Mouse (Mus musculus) layer of hippocampus, postnatal 36 days (tissue): ENCODE measurements at regions not wholly inside any gene's neighbourhood (a gene's known extent, or its start where the extent isn't known, plus 50 kb on each side); places are given as distances from the start of the nearest gene placed in this dataset.

Experiments used
- DNase-seq, 2 experiments: peaks; one replicate each; pipeline ENCODE4 v3.0.0; 2022

DNA sequence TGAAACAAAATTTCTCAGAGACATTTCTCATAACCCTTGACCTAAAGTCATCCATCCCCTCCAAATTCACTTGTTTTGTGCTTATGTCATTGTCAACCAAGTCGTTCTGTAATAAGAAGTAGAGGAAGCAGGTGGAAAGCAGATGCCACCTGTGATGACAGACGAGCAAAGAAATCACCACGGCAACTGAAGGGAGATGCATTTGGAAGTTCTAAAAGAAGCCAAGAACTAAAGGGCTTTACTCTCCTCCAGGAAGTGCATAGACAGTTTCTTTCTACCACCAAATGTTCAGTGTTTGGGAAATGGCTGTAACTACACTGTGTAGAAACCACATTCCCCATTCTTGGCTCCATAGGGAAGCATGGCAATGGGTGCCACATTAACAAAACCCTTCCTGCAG is 317.4 kb downstream of the Gm10184 start:
- no peak for DNase-seq

DNA sequence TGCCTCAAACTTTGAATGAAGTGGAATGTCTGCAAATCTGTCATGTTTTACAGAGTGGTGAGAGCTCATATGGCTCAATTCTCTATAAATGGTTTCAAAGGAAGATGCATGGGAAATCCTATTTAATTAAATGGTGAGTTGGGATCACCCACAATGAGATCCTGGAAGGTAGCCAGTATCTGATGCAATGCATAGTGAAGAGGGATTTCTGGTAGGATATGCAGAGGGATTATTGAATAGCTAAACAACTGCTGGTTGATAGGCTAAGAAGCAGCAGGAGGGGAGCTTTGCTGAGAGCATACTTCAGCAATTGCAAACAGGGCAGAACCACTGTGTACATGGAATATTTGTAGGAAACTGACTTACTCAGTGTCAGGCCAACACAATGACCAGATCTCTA is 350.7 kb downstream of the Gm10184 start:
- DNase-seq = no peak

DNA sequence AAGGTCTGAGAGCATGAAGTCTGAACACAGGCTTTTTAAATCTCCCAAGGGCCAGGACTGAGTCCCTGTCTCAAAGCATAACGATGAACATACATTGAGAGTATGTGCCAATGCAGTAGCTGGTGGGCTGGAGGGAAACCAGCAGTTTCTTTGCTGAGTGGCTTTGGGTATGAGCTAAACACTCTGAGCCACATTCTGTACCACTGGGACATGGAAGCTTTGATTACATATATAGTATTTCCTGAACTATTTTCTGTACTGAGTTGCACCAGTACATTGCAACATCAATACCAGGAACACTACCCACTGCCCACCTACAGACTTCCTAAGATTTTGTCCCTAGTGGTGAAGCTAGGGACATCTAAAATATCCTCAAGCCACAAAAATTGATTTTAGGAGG is 354.3 kb upstream of the Fshr start:
- DNase-seq = no peak

DNA sequence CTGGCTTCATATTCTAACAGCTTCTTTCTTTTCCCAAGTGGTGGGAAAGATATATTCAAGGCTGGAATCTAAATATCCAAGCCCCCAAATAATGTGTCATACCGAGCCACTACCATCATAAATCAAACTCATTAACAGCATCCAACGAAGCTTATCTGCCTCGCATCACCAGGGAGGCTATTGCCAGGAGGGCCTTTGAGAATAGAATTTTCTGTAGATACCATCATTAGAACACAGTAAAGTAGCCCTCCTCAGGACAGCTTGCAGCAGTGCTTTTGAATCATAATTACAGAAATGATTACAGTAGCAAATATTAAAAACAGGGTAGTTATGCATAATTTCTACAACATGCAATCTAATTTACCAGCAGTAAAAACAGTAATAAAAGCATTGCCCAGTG is 353.1 kb upstream of the Fshr start:
- no peak for DNase-seq

DNA sequence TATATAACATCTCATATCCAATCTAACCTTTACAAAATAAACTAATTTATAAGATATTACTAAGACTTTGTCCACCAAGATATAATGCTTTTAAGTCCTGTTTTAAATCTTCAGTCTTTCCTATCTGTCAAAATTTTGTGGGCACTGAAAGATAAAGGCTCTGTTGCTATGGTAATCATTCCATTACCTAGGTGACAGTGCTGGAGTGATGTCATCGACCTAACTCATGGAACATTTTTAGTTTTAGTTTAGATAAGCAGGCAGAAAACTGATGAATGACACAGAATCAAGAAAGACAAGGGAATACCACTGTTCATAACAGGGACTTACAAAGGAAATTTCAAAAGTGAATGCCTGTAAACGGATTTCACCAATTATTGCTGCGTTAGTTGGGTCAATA is 350.3 kb upstream of the Fshr start:
- no peak for DNase-seq

DNA sequence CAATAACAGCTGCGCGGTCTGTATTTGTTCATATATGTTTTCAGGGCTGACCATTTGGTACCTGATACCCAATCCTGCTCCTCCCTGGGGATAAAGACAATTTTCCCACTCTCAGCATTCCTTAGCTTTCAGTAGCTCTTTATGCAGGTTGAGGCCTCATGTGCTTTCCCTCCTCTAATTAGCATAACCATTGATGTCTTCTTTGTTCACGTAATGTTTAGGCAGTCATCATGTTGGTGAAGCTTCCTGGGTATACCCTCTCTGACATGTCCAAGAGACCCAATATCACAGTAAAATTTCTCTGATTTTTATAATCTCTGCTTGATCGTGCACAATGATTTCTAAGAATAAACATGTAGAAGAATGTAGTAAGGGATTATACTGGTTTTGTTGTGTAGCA is 321.4 kb upstream of the Fshr start:
- no peak for DNase-seq

DNA sequence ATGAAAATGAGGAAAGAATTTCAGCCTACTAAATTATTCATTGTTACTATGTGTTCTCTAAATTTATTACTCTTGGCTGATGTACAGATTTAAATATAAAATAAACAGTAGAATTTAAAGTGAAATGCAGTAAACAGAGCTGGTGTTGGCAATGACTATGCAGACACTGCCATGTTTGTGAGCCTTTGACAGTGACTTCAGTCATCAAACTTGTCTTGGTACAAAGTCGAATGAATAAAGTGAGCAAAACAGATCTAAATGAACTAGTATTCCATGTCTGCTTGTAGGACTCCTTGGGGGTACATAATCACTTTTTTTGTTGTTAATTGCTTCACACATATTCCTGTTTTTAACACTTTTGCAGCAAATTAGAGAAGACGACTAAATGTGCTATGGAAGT is 318.9 kb upstream of the Fshr start:
- DNase-seq = no peak

DNA sequence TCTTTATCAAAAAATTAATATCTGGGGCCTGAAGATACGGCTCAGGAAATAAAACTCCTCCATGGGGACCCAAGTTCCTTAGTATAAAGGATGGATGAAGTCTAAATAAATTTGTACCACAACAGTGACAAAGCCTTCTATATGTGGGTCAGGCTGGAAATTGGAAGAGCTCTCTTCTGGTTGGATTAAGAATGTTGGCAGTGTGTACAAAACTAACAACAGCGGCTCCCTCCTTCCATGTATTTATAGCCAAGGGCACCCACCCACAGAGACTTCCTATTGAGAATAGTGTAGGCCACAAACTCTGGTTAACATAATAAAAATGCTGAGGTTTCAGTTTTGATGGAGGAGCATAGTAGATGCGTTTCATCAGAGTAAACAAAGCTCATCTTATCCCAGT is 304.8 kb upstream of the Fshr start:
- no peak for DNase-seq

DNA sequence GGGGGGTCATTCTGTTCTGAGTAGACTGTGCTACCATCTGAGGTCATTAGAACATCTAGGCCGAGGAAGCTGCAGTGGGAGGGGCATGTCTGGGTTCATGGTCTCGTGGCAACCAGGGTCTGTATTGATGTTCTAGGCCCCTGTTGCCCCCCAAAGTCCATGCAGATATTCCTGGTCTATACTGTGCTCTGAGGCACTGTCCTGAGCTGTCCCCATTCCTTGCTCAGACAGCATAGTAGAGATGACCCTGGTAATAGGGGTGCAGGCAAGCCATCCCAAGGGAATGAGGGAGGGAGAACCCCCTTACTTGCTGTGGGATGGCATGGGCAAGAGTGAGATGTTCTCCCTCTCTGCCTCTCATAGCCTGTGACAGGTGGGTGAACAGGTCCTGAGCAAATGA is 293.1 kb upstream of the Fshr start:
- no peak for DNase-seq

DNA sequence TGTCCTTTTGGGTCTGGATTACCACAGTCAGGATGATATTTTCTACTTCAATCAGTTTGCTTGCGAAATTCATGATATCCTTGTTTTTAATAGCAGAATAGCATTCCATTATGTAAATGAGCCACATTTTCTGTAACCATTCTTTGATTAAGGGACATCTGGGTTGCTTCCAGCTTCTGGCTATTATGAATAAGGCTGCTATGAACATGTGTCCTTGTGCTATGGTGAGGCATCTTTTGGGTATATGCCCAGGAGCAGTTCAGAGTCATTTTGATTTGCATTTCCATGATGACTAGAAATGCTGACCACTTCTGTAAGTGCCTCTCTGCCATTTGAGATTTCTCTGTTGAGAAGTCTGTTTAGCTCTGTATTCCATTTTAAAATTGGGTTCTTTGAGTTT is 266.0 kb upstream of the Fshr start:
- DNase-seq = no peak

DNA sequence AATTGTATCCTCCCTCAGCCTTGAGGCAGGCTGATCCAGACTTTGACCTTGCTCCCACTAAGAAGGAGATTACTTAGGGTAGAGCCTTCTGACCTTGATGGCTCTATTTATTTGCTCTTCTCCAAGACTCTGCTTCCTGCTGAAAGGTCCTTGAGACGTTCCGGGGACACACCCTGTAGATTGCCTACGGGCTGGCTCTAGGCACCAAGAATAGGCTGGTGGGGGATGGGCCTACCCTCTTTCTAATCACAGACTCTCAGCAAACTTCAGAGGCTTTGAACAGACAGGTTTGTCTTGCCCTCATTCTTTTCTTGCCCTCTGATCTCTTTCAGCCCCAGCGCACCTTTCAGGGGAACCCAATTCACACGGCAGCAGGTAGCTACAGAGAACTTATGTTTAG is 265.4 kb upstream of the Fshr start:
- DNase-seq = no peak

DNA sequence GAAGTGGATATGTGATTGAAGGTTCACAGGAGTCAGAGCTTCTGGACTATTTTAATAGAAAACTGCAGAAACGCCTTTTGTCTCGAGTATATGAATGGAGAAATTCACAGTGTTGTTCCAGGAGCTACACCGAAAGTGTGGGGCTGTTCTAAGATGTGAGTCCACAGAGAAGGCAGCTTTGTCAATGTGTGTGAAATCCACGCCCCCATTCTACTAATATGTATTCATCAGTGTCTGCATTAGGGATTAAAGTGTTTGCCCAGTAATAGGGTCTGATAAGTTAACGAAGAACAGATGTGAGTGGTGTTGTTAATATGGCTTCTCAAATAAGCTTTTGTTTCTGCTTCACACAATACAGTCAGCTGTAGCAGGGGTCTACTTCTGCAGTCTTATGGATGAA is 260.0 kb upstream of the Fshr start:
- no peak for DNase-seq

DNA sequence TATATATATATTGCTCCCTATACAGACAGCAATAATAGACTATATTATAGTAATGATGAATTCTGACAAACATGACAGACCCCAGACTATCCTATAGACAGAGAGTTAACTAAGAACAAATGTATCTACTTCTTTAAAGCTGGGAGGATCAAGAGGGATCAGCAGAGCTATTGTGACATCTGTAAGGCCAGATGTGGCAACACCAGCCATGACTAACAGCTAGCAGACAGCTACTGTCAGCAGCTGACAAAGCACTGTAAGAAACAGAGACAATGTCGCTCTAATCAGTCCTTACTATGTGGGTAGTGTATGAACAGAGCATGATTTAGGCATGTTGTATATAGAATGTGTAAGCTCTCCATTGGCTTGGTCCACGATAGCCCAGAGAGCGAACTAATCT is 253.8 kb upstream of the Fshr start:
- DNase-seq = no peak

DNA sequence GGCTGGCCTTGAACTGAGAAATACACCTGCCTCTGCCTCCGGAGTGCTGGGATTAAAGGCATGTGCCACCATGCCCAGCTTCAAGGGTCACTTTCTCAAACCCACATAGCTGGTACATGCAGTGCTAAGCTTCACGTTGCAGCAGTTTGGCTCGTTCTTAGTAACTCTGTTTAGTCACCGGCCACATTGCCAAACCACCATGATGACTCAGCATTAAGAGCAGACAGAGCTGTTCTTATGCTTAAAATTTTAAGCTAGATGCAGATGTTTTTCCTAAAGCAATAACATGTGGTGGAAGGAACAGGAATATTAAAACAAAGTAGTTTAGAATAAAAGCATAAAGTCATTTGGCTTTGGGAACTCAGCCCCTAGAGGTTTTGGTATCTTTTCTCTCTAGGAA is 250.2 kb upstream of the Fshr start:
- no peak for DNase-seq

DNA sequence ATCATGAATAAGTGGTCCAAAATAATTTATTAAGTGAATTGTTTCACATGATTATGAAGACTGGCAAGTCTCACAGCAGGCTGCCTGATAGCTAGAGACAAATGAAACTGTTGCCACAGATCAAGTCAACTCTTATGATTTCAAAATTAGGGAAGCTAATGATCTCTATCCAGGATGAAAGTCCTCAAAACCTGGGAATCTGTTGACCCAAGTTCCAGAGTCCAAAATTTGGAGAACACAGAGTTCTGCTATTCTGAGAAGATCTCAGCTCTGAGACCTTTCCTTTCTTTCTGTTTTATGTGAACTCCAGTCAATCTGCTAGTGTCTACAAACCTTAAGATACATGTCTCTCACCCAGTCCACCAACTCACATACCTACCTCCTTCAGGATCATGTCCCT is 248.9 kb upstream of the Fshr start:
- DNase-seq = no peak

DNA sequence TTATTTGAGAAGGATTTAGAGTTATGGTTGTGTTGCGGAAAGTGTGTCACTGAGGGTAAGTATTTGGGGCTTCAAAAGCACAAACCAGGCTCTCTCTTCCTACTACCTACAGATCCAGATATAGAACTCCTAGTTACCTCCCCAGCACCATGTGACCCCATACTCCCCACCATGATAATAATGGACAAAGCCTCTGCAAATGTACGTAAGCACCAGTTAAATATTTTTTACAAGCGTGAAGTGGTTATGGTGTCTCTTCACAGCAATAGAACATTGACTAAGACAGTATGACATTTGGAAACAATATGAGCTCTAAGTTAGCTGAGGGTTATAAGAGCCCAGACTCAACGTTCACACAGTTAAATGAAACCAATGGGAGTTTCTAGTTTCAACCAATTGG is 233.8 kb upstream of the Fshr start:
- DNase-seq = no peak

DNA sequence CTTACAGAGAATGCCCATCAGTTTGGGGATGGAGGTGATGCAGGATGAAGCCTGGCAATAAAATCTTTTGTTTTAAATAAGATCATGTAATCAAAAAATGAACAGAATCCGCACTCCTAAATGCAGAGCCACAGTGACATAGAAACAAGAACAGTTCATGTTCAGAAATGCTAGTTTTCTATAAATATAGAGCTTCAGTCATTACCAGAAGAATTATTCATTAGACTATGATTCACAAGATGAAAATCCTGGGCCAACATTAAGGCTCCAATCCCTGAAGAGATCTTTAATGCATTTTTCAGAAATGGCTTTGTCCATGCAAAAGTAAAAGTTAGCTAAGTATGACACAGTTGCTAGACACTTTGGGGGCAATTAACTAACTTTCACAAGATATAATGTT is 209.6 kb upstream of the Fshr start:
- no peak for DNase-seq

DNA sequence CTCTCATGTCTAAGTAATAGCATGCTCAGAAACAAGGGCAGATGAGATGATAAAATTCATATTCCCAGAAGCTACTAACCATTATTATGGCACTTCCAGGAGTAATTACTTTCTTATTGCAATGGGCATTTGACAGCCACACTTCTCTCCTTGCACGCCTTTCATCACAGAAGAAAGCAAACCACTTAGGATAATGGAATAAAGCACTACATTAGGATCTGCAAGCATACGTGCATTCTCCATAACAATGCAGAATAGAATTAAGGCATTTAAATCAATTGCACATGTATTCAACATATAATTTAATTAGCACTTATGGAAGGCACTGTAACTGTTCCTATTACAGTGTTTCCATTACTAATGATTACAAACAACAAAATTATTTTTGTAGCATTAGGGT is 205.1 kb upstream of the Fshr start:
- no peak for DNase-seq

DNA sequence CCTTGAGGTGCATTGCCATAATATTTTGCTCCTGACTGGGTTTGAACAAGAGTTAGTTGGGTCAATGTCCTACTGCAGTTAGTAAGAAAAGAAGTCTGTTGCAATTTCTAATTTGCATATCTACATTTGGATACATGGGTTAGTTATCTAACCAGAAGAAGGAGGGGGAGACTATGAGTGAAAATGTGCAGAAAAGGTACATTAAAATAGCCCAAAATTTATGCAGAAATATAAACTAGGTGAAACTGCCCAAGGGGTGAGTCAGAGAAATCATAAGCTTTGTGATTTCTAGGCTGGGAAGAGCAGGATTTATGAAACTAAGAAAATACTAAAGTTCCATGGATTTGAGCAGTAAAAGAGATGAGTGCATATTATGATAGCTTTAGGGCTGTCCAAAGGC is 156.8 kb upstream of the Fshr start:
- no peak for DNase-seq

DNA sequence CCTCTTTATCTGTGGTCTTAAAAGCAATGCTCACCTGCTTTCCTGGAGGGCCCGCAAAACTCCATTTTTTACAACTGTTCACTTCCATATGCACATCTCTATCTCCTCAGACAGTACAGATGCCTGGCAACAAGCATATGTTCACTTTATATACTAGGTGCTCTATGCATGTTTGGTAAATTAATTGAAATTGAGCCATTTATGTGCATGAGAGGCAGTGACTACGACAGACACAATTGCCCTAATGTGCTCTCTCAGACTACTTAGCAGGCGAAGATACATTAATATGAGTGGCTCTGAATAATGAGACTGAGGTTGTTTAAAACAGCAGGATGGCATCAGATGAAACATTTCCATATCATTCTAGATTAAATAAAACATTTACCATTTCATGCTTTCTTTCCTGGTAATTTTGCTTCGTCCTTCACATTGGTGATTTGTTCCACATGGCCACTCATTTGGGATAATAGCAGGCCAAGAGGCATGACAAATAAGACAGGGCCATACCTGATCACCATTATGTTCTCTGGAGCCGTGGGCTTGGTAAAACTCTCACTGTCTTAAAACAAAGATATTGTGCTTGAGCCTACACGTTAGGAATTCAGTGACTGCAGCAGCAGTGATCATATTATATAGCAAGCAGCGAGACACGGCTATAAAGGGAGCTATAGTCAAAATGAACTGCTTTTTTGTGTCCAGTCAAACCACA is 140.2 kb upstream of the Fshr start:
- DNase-seq = no peak

DNA sequence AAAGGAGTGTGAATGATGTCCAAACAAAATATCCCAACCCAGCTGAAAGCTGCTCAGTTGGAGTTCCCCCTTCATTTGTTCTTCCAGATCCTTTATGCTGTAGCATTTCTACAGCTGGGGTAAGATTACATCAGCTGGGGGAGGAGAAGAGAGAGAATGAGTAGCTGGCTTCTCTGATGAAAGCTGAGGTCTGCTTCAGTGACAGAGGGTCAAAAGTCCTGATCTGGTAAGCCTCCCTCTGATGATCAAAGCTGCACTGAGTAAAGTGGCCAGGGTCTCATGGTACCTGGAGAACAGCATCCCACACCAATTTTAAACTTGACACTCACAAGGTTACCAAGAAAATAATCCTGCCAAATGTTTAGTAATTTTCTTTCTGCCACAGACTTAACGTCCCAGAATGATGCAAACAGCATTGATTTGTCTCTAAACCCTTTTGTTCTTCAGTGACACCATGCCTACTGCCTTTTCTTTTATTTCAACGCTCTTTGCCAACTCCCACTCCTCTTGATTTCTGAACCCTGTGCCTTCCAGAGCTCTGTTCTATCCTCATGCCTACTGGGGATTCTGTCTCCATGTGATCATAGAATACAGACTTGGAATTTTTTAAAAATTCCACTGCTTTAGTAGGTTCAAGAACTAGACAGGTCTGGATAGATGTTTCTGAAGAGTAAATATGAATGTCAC is 119.3 kb upstream of the Fshr start:
- no peak for DNase-seq

DNA sequence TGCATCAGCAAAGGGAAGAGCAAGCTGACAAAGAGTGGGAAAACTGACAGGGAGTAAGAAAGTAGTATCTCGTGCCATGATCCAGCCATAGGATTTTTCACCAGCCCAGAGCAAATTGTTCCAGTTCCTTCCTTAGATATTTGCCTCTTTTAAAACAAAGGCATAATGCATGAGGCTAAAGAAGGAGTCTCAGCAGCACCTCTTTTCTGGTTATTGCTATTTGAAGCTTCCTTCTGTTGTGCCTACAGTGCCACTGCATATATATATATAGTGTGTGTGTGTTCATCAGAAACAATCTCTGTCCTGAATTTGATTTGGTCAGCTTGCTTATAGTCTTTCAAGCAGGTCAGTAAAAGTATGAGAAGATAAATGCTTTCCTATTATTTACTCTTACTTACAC is 117.9 kb upstream of the Fshr start:
- no peak for DNase-seq

DNA sequence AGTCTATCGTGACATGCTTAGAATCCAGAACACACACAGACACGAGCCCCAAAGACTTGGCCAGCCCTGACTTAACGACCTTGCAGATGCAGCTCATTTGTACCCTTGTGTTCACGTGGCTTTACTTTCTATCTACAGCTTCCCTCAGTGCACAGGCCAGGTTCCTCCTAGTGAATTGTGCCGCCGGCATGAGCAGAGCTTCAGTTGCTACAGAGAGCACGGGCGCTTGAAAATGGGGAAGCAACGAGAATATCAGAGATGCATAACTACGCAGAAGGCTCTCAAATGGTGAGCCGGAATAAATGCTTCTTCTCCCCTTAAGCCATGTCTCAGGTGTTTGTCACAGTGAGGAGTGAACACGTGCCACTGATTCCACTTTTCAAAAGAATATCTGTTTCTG is 110.7 kb upstream of the Fshr start:
- no peak for DNase-seq

DNA sequence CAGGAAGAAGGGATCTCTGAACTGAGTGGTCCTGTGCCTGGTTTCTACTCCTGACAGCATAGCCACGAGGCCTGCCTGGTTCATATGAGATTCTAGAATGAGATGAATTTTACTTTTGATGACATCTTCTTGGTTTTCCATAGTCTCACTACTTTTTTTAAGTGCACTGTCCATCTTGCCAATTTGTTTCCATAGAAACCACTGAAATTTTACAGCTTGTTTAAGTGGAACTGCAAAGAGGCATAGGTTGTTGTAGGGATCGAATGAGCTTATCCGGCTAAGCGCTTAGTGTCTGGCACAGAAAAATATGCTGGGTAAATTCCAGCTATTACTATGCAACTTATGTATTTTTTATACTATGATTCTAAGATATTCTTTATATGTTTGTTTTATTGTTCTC is 100.8 kb upstream of the Fshr start:
- DNase-seq = no peak
